Comparison of ENCODE assay signal across 8 mouse cellular contexts in genomic region chrX:7675001-7675380, GRCm38 (mm10). TPM values are rescaled to one million over a fixed set of nuclear protein-coding genes. Genes with fewer than 3 reads are reported as not detected.
DNase-seq lines count a peak whose midpoint lies in the region; ATAC-seq lines count a peak whose summit lies in the region.

No protein-coding gene starts in this region.

- no peak for ATAC-seq in heart, embryonic 16.5 days (replicated peaks; ENCODE audit: extremely low read depth, insufficient read depth, low FRiP score)

- peaks cover 24% of the 10 kb centered on the region for H3K4me1 ChIP-seq in heart, embryonic 16.5 days (ENCODE audit: control insufficient read depth, insufficient read depth, low read length)

- no peaks in the 10 kb centered on the region for H3K27me3 ChIP-seq in heart, embryonic 16.5 days (ENCODE audit: control insufficient read depth, insufficient read depth, low read length)

- H3K9ac ChIP-seq in heart, embryonic 16.5 days (ENCODE audit: low read length), result peak overlapping the region; percentile 59

- no peaks in the 10 kb centered on the region for H3K36me3 ChIP-seq in heart, embryonic 16.5 days (ENCODE audit: control insufficient read depth, insufficient read depth)

- WGBS in heart, embryonic 16.5 days, result 23% methylated on average over 10 of the region's 10 CpGs

- H3K27ac ChIP-seq in heart, embryonic 16.5 days (ENCODE audit: low read length), result no peak overlapping the region

- peak overlapping the region; percentile 62 for H3K4me2 ChIP-seq in heart, embryonic 16.5 days (ENCODE audit: low read depth, low read length)

- no peak for DNase-seq in heart, adult 11 months
- DNase-seq in ZHBTc4 (ENCODE audit: low read depth, low spot score), result peak; percentile 43
- DNase-seq in induced T-regulatory cell, adult 2 months (ENCODE audit: low read depth), result peak; percentile 36
- DNase-seq in naive thymus-derived CD4-positive, alpha-beta T cell, adult 2 months (ENCODE audit: low read depth), result peak; percentile 26
- no peak for DNase-seq in left cerebral cortex, adult 9 months (ENCODE audit: low spot score in 2 of 2)
- DNase-seq in spleen, adult 12 weeks (ENCODE audit: low spot score), result no peak
- DNase-seq in spleen, postnatal 36 days (ENCODE audit: low spot score in 2 of 2), result no peak

- H3K4me3 ChIP-seq in heart, embryonic 16.5 days (ENCODE audit: low read length), result peak overlapping the region; percentile 45

- H3K9me3 ChIP-seq in heart, embryonic 16.5 days (replicated peaks; ENCODE audit: control insufficient read depth, low read length), result no peaks in the 10 kb centered on the region

RNA-seq across cellular contexts. Expression of gene Plp2, which starts 3.8 kb away (rescaled TPM):
- polyA plus RNA-seq in heart, embryonic 16.5 days (2015; fragmentation: Nextera tagmentation; extraction: Ambion mirVana), result 142 and 150 TPM in 2 replicates

RNA-seq across cellular contexts. Expression of gene Magix, which starts 6.1 kb away (rescaled TPM):
- 0.60 and 1.1 TPM in 2 replicates for polyA plus RNA-seq in heart, embryonic 16.5 days (2015; fragmentation: Nextera tagmentation; extraction: Ambion mirVana)

RNA-seq across cellular contexts. Expression of gene Prickle3, which starts 17.9 kb away (rescaled TPM):
- polyA plus RNA-seq in heart, embryonic 16.5 days (2015; fragmentation: Nextera tagmentation; extraction: Ambion mirVana), result 10.0 and 10.5 TPM in 2 replicates

RNA-seq across cellular contexts. Expression of gene Gpkow, which starts 21.9 kb away (rescaled TPM):
- polyA plus RNA-seq in heart, embryonic 16.5 days (2015; fragmentation: Nextera tagmentation; extraction: Ambion mirVana), result 33.2 and 33.5 TPM in 2 replicates

RNA-seq across cellular contexts. Expression of gene Syp, which starts 36.7 kb away (rescaled TPM):
- polyA plus RNA-seq in heart, embryonic 16.5 days (2015; fragmentation: Nextera tagmentation; extraction: Ambion mirVana), result 0.95 and 1.4 TPM in 2 replicates

Comparison
In these comparisons a context has a peak if more than half of its experiments do, and no peak if none do; other contexts are left out.
1. DNase-seq: peak in ZHBTc4 (single experiment), induced T-regulatory cell, adult 2 months (single experiment) and naive thymus-derived CD4-positive, alpha-beta T cell, adult 2 months (single experiment); none in heart, adult 11 months (single experiment), left cerebral cortex, adult 9 months (0 of 2), spleen, adult 12 weeks (single experiment) and spleen, postnatal 36 days (0 of 2).